Mouse (Mus musculus) G1E-ER4 (cell line): Measurements from ENCODE around the gene Krtap28-13. TPM values are rescaled to one million over a fixed set of nuclear protein-coding genes. Genes with fewer than 3 reads are reported as not detected.

Experiments
- GATA1 ChIP-seq: IDR thresholded peaks from one replicate; pipeline ENCODE4 v1.8.0; 2012; ENCODE audit warnings: low read length, inconsistent platforms
- polyA plus RNA-seq: library from polyadenylated mRNA; stranded (reverse); fragments of >175 nt; gene quantifications from 2 replicates; pipeline ENCODE4 v1.2.3, GENCODE M21; 2012

Gene Krtap28-13
- polyA plus RNA-seq, 1 experiment = not detected

DNA sequence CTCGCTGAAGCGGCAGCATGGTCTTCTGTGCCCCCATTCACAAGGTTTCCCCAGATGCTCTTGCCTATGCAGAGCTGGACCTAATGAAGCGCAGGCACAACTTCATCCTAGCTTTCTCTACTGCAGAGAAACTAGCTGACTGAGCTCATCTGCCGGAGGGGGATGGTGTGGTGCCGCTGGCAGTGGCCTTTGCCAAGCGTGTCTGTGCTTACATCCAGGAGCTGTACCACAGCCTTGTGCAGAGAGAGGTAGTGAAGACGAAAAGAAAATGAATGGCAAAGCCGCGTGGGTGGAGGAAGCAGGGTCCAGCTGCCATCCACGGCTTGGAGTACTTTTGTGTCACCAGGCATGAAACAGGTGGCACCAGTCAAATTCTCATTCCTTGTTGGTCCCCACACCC lies 6.5 kb downstream of the Krtap28-13 start:
- no peak for TF ChIP-seq GATA1

GRCm38 (mm10) chr1:83075526-83076189 lies 14.9 kb downstream of the Krtap28-13 start:
- TF ChIP-seq GATA1 = no peak

GRCm38 (mm10) chr1:83076190-83076917 lies 15.6 kb downstream of the Krtap28-13 start:
- TF ChIP-seq GATA1 = no peak

DNA sequence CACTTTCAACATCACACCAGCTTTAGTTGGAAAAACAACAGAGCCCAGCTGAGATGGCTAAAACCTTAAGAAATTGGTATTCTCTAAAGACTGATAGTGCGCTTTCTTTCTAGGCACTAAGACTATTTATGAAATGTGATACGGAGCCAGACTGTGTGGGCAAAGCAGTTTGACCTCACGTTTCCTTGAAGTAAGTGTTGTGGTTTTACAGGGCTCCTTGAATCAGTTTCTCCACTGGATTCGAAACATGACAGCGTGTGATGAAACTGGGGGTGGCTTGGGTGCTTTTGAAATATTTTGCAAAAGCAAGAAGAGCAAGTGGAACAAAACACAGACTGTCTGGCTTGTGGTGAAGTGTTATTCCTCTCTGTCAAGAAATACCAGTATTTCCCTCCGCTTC lies 16.3 kb downstream of the Krtap28-13 start:
- no peak for TF ChIP-seq GATA1

DNA sequence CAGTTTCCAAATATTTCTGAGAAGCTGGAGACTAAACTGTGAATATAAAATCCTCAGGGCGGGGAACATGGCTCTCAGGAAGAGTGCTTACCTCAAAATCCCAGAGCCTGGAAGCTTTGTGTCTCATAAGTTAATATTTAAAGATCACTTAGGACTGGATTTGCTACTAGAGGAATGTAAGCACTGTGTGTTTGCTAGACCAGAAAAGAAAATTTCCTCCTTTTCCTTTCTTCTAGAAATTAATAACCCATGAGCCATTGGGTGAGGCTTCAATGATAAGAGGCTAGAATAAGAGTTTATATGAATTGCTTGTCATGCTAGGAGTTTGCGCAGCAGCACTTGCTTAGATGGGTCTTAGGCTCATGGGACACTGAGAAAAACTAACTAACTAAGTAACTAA lies 24.1 kb downstream of the Krtap28-13 start:
- TF ChIP-seq GATA1 = no peak

GRCm38 (mm10) chr1:83091268-83091667 lies 30.5 kb downstream of the Krtap28-13 start:
- no peak for TF ChIP-seq GATA1

GRCm38 (mm10) chr1:83096935-83097334 lies 36.2 kb downstream of the Krtap28-13 start:
- no peak for TF ChIP-seq GATA1

- TF ChIP-seq GATA1 = no peak
Measured at GRCm38 (mm10) chr1:83099160-83099559, 38.4 kb downstream of the Krtap28-13 start.

- TF ChIP-seq GATA1 = no peak
Measured at GRCm38 (mm10) chr1:83099580-83100137, 38.9 kb downstream of the Krtap28-13 start.

DNA sequence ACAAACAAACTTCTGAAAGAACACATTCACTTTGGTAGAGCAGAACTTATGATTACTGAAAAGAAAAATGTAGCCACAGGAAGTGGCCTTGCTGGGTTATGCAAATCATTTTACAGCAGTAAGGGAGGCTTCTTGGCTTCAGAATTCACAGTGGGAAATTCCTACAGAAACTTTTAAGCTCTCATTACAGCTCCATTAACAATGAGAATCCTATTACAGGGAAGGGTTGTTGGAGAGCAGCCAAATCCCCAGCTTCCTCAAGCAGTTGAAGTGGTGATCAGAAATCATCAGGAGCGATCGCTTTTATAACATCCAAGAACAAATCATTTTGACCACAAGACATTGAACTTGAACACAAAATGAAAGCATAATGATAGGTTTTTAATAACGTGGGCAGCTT lies 41.2 kb downstream of the Krtap28-13 start:
- TF ChIP-seq GATA1 = no peak

DNA sequence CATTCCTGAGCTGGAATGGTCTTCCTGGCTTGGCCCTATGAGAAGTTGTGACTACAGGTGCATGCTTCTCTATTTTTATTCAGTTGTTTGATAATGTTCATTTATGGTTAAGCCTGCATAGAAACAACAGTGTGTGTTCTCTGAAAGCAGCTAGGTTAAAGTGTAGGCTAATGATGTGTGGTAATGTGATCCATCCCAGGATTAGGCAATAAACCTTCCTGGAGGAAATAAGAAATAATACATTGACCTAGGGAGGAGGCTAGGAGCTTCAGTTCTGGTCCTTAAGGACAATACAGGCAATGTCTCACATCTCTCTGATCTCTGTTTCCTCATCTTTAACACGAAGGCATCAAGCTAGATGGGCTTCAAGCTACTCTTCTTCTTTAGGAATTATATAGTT lies 44.7 kb downstream of the Krtap28-13 start:
- TF ChIP-seq GATA1 = no peak

GRCm38 (mm10) chr1:83107410-83107978 lies 46.8 kb downstream of the Krtap28-13 start:
- no peak for TF ChIP-seq GATA1

DNA sequence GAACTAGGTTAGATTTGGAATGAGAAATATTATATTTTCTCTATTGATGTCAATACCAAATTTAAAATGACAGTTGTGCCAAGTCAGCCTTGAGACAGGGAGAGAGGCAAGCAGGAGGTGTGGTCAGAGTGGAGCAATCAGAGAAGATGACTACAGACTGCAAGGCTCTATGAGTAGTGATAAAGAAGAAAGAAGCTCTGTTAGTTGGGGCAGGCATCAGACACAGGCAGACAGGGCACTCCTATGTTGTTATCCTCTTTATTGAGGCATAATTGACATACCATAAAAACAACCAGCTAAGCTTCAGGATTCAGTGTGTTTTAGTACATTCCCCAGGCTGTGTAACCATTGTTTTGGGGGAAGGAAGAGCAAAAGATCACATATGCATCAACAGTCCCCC lies 50.3 kb downstream of the Krtap28-13 start:
- no peak for TF ChIP-seq GATA1

Other genes with a start within 250 kb of the Krtap28-13 start
- gene Agfg1, start 221.4 kb upstream of the Krtap28-13 start, polyA plus RNA-seq = 21.9 and 24.4 TPM in 2 replicates
- gene A030005L19Rik, start 147.6 kb upstream of the Krtap28-13 start, polyA plus RNA-seq = 0.13 and 0.15 TPM in 2 replicates
- gene A030014E15Rik, start 136.0 kb upstream of the Krtap28-13 start, polyA plus RNA-seq = not detected in 2 replicates
- gene Gm6217, start 129.5 kb upstream of the Krtap28-13 start, polyA plus RNA-seq = not detected in 2 replicates
- gene A030003K21Rik, start 117.5 kb upstream of the Krtap28-13 start, polyA plus RNA-seq = not detected in 2 replicates
- gene Gm7544, start 104.9 kb upstream of the Krtap28-13 start, polyA plus RNA-seq = not detected in 2 replicates
- not detected in 2 replicates for gene Gm47955, start 100.6 kb upstream of the Krtap28-13 start, polyA plus RNA-seq
- gene Gm47959, start 60.4 kb upstream of the Krtap28-13 start, polyA plus RNA-seq = not detected in 2 replicates
- not detected in 2 replicates for gene Slc19a3, start 22.5 kb upstream of the Krtap28-13 start, polyA plus RNA-seq
- gene Krtap28-10, start 18.4 kb upstream of the Krtap28-13 start, polyA plus RNA-seq = not detected in 2 replicates
- gene Gm47969, start 16.0 kb upstream of the Krtap28-13 start, polyA plus RNA-seq = not detected in 2 replicates
- not detected in 2 replicates for gene A030005K14Rik, start 1.6 kb upstream of the Krtap28-13 start, polyA plus RNA-seq
- not detected in 2 replicates for gene Ccl20, start 55.8 kb downstream of the Krtap28-13 start, polyA plus RNA-seq
- not detected in 2 replicates for gene Daw1, start 98.8 kb downstream of the Krtap28-13 start, polyA plus RNA-seq